Mouse (Mus musculus) intestine, postnatal 0 days (tissue): Measurements from ENCODE around the gene Pard3. TPM values are rescaled to one million over a fixed set of nuclear protein-coding genes. Genes with fewer than 3 reads are reported as not detected.

ENCODE experiments used
- ATAC-seq: fragments of 200-750 bp; cut with Nextera tagmentation; 2 replicates; pipeline ENCODE4 v1.8.0; 2017; ENCODE audit warnings: mild to moderate bottlenecking, moderate TSS enrichment, moderate library complexity
- H3K27ac ChIP-seq: fragments of 300-500 bp; sonication (generic); 2 replicates; pipeline ENCODE4 v1.5.1; 2014; ENCODE audit warnings: mild to moderate bottlenecking, low read depth, low read length, moderate library complexity
- H3K27me3 ChIP-seq: fragments of 300-500 bp; sonication (generic); replicated peaks from 2 replicates; pipeline ENCODE4 v1.6.1; 2014; ENCODE audit warnings: low read length, mixed read lengths; ENCODE audit not compliant: control insufficient read depth, insufficient read depth
- H3K36me3 ChIP-seq: fragments of 300-500 bp; sonication (generic); 2 replicates; pipeline ENCODE4 v1.6.1; 2014; ENCODE audit warnings: mild to moderate bottlenecking, moderate library complexity; ENCODE audit not compliant: control insufficient read depth, insufficient read depth
- H3K4me1 ChIP-seq: fragments of 300-500 bp; sonication (generic); replicated peaks from 2 replicates; pipeline ENCODE4 v1.6.1; 2014; ENCODE audit warnings: antibody characterized with exemption, low read length, mixed read lengths; ENCODE audit not compliant: control insufficient read depth, insufficient read depth
- H3K4me2 ChIP-seq: fragments of 300-500 bp; sonication (generic); replicated peaks from 2 replicates; pipeline ENCODE4 v1.6.1; 2014; ENCODE audit warnings: low read depth, mild to moderate bottlenecking, moderate library complexity
- H3K4me3 ChIP-seq: fragments of 300-500 bp; sonication (generic); 2 replicates; pipeline ENCODE4 v1.5.1; 2014; ENCODE audit warnings: low read depth, low read length
- H3K9ac ChIP-seq: fragments of 300-500 bp; sonication (generic); 2 replicates; pipeline ENCODE4 v1.6.1; 2014; ENCODE audit warnings: mild to moderate bottlenecking, low read depth, low read length
- H3K9me3 ChIP-seq: fragments of 300-500 bp; sonication (generic); 2 replicates; pipeline ENCODE4 v1.6.1; 2016; ENCODE audit warnings: mixed run types; ENCODE audit not compliant: control insufficient read depth
- CTCF ChIP-seq: sonication (generic); IDR thresholded peaks from 2 replicates; pipeline ENCODE4 v1.5.1; 2016; ENCODE audit warnings: low read depth, mild to moderate bottlenecking, control low read depth, antibody characterized with exemption, moderate library complexity
- WGBS: fragments of 180-500 bp; shearing (Covaris S2); extraction: QIAGEN DNeasy Blood & Tissue Kit; methylation state at CpG from one replicate; pipeline ENCODE4 v1.1.7; 2014; 5-methylcytosine and 5-hydroxymethylcytosine counted together
- polyA plus RNA-seq: library from polyadenylated mRNA; unstranded; fragments of >200 nt; fragmentation: Nextera tagmentation; extraction: Ambion mirVana; gene quantifications from 2 replicates; pipeline ENCODE4 v1.2.1, GENCODE M21; 2015

The Pard3 gene
- polyA plus RNA-seq, 1 experiment from 2014 or later, result 12.5 TPM

GRCm38 (mm10) chr8:127271186-127271585, 207.5 kb downstream of the Pard3 start:
- Histone ChIP-seq H3K4me1 (no peaks in the 10 kb centered on the region), H3K4me3 (no peak overlapping the region), H3K36me3 (no peaks in the 10 kb centered on the region), H3K9me3 (no peaks in the 10 kb centered on the region), H3K9ac (no peak overlapping the region), H3K27ac (no peak overlapping the region), H3K4me2 (no peak overlapping the region), H3K27me3 (no peaks in the 10 kb centered on the region)
- no peak for TF ChIP-seq CTCF
- 83% methylated on average over 3 of the region's 3 CpGs for WGBS
- ATAC-seq, result no peak

- no peak overlapping the region for H3K27ac ChIP-seq
Measured at GRCm38 (mm10) chr8:127280299-127280974, 216.7 kb downstream of the Pard3 start.

DNA sequence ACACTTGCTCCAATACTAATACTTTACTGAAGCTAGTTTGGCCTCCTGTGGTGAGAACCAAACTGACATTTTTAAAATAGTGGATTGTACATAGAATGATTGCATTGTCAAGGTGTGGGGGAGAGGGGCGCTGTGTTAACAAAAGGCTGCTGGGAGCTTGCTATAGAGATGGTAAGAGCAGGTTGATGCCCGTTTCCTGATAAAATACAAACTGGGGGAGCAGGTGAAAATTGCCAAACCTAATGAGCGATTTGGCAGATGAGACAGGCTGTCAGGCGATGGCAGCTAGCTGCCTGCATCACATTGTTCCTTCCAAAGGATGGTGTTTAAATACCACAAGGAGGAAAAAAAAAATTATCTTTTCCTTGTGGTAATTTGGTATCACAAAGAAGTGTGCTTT, 217.3 kb downstream of the Pard3 start:
- H3K9me3 ChIP-seq, result no peaks in the 10 kb centered on the region
- no peaks in the 10 kb centered on the region for H3K27me3 ChIP-seq
- no peak overlapping the region for H3K27ac ChIP-seq
- H3K4me1 ChIP-seq, result no peaks in the 10 kb centered on the region
- H3K4me3 ChIP-seq, result no peak overlapping the region
- no peak overlapping the region for H3K4me2 ChIP-seq
- H3K9ac ChIP-seq, result no peak overlapping the region
- 94% methylated on average over 4 of the region's 4 CpGs for WGBS
- no peak for TF ChIP-seq CTCF
- no peak for ATAC-seq
- H3K36me3 ChIP-seq, result no peaks in the 10 kb centered on the region

More at GRCm38 (mm10) chr8:127280299-127280974, 216.7 kb downstream of the Pard3 start:
- no peak overlapping the region for H3K9ac ChIP-seq
- no peaks in the 10 kb centered on the region for H3K4me1 ChIP-seq
- no peak for ATAC-seq
- H3K9me3 ChIP-seq, result no peaks in the 10 kb centered on the region
- WGBS, result 90% methylated on average over 7 of the region's 7 CpGs
- no peak for TF ChIP-seq CTCF
- H3K4me2 ChIP-seq, result no peak overlapping the region
- H3K4me3 ChIP-seq, result no peak overlapping the region
- no peaks in the 10 kb centered on the region for H3K36me3 ChIP-seq
- H3K27me3 ChIP-seq, result no peaks in the 10 kb centered on the region

GRCm38 (mm10) chr8:127284462-127285216, 220.9 kb downstream of the Pard3 start:
- H3K4me1 ChIP-seq, result no peaks in the 10 kb centered on the region
- no peak overlapping the region for H3K27ac ChIP-seq
- no peak for ATAC-seq
- WGBS, result 89% methylated on average over 9 of the region's 9 CpGs
- no peak overlapping the region for H3K4me2 ChIP-seq
- no peaks in the 10 kb centered on the region for H3K27me3 ChIP-seq
- TF ChIP-seq CTCF, result peak; percentile 50
- H3K9me3 ChIP-seq, result no peaks in the 10 kb centered on the region
- H3K36me3 ChIP-seq, result no peaks in the 10 kb centered on the region
- no peak overlapping the region for H3K9ac ChIP-seq
- H3K4me3 ChIP-seq, result no peak overlapping the region

- Histone ChIP-seq H3K27ac (peak overlapping the region; percentile 41; the same call in 1 of the 2 replicates), H3K9ac (no peak overlapping the region), H3K4me1 (no peaks in the 10 kb centered on the region), H3K36me3 (no peaks in the 10 kb centered on the region), H3K4me2 (no peak overlapping the region), H3K27me3 (no peaks in the 10 kb centered on the region), H3K4me3 (no peak overlapping the region), H3K9me3 (no peaks in the 10 kb centered on the region)
- no peak for TF ChIP-seq CTCF
- WGBS, result 73% methylated on average over 10 of the region's 10 CpGs
- ATAC-seq, result no peak
Measured at GRCm38 (mm10) chr8:127287816-127288215, 224.1 kb downstream of the Pard3 start.

- TF ChIP-seq CTCF, result no peak
- H3K9me3 ChIP-seq, result no peaks in the 10 kb centered on the region
Measured at GRCm38 (mm10) chr8:127292307-127292706, 228.6 kb downstream of the Pard3 start.

More at GRCm38 (mm10) chr8:127292307-127292706, 228.6 kb downstream of the Pard3 start:
- 81% methylated on average over 5 of the region's 5 CpGs for WGBS
- Histone ChIP-seq H3K9ac (no peak overlapping the region), H3K4me1 (no peaks in the 10 kb centered on the region), H3K36me3 (no peaks in the 10 kb centered on the region), H3K4me2 (no peak overlapping the region), H3K27ac (no peak overlapping the region), H3K4me3 (no peak overlapping the region), H3K27me3 (no peaks in the 10 kb centered on the region)
- ATAC-seq, result no peak
